Mouse (Mus musculus) liver, embryonic 11.5 days (tissue): ENCODE results near the gene Sgpl1. TPM values are rescaled to one million over a fixed set of nuclear protein-coding genes. Genes with fewer than 3 reads are reported as not detected.

Source experiments
- microRNA-seq: library from miRNA; unstranded; fragments of <30 nt; microRNA quantifications from one replicate; pipeline ENCODE4, GENCODE M21; 2017; ENCODE audit warnings: borderline number of aligned reads
- polyA plus RNA-seq: library from polyadenylated mRNA; unstranded; fragments of >200 nt; fragmentation: Nextera tagmentation; extraction: Ambion mirVana; gene quantifications from 2 replicates; pipeline ENCODE4 v1.2.1, GENCODE M21; 2014

The Sgpl1 gene
- polyA plus RNA-seq, 1 experiment from 2014 or later: 32.1 TPM

Small RNA genes within 50 kb of the gene (microRNA-seq; reads per million reads assigned to microRNA genes)
- gene Gm44308: not detected

Other genes with a start within 250 kb of the Sgpl1 start
- 130 and 137 TPM in 2 replicates for gene Pcbd1, start 58.4 kb downstream of the Sgpl1 start, polyA plus RNA-seq
- not detected in 2 replicates for gene Tbata, start 24.3 kb upstream of the Sgpl1 start, polyA plus RNA-seq
- 0.48 and 0.92 TPM in 2 replicates for gene Adamts14, start 125.7 kb upstream of the Sgpl1 start, polyA plus RNA-seq
- 0.06 and 0.19 TPM in 2 replicates for gene Prf1, start 150.1 kb upstream of the Sgpl1 start, polyA plus RNA-seq
- 17.0 and 18.4 TPM in 2 replicates for gene Pald1, start 235.8 kb upstream of the Sgpl1 start, polyA plus RNA-seq